Mouse (Mus musculus) hindbrain, embryonic 15.5 days (tissue): ENCODE results near the gene Rasa2. TPM values are rescaled to one million over a fixed set of nuclear protein-coding genes. Genes with fewer than 3 reads are reported as not detected.
"Not testable (repeated sequence)": the region's sequence is repeated elsewhere in the genome, so short reads cannot be mapped to it uniquely, and the experiment has no call there.

ENCODE experiments used
- ATAC-seq: fragments of 200-750 bp; cut with Nextera tagmentation; 2 replicates; pipeline ENCODE4 v1.8.0; 2017; ENCODE audit warnings: low read depth, moderate number of reproducible peaks, moderate TSS enrichment; ENCODE audit not compliant: low FRiP score
- H3K27ac ChIP-seq: fragments of 300-500 bp; sonication (generic); replicated peaks from 2 replicates; pipeline ENCODE4 v1.5.1; 2015; ENCODE audit warnings: mild to moderate bottlenecking, inconsistent platforms
- H3K27me3 ChIP-seq: fragments of 300-500 bp; sonication (generic); 2 replicates; pipeline ENCODE4 v1.6.1; 2015; ENCODE audit warnings: control low read depth, inconsistent platforms
- H3K36me3 ChIP-seq: fragments of 300-500 bp; sonication (generic); 2 replicates; pipeline ENCODE4 v1.6.1; 2015; ENCODE audit warnings: control low read depth, inconsistent platforms
- H3K4me1 ChIP-seq: fragments of 300-500 bp; sonication (generic); replicated peaks from 2 replicates; pipeline ENCODE4 v1.6.1; 2015; ENCODE audit warnings: control low read depth, inconsistent platforms
- H3K4me2 ChIP-seq: fragments of 300-500 bp; sonication (generic); 2 replicates; pipeline ENCODE4 v1.6.1; 2015; ENCODE audit warnings: moderate library complexity, mild to moderate bottlenecking, inconsistent platforms
- H3K4me3 ChIP-seq: fragments of 300-500 bp; sonication (generic); 2 replicates; pipeline ENCODE4 v1.5.1; 2015; ENCODE audit warnings: mild to moderate bottlenecking, inconsistent platforms
- H3K9ac ChIP-seq: fragments of 300-500 bp; sonication (generic); 2 replicates; pipeline ENCODE4 v1.6.1; 2015; ENCODE audit warnings: inconsistent platforms
- H3K9me3 ChIP-seq: fragments of 300-500 bp; sonication (generic); 2 replicates; pipeline ENCODE4 v1.6.1; 2016; ENCODE audit warnings: control low read depth, inconsistent platforms
- WGBS: fragments of 180-500 bp; shearing (Covaris S2); methylation state at CpG from one replicate; pipeline ENCODE4 v1.1.7; 2015; 5-methylcytosine and 5-hydroxymethylcytosine counted together
- polyA plus RNA-seq: library from polyadenylated mRNA; unstranded; fragments of >200 nt; fragmentation: Nextera tagmentation; extraction: Ambion mirVana; gene quantifications from 2 replicates; pipeline ENCODE4 v1.2.1, GENCODE M21; 2015

Gene Rasa2
- polyA plus RNA-seq, 1 experiment from 2014 or later = 16.5 TPM

- Histone ChIP-seq H3K4me2 (no peak overlapping the region), H3K27ac (no peak overlapping the region), H3K4me3 (no peak overlapping the region), H3K36me3 (no peaks in the 10 kb centered on the region), H3K9me3 (no peaks in the 10 kb centered on the region), H3K27me3 (no peaks in the 10 kb centered on the region), H3K4me1 (0 out of 2 replicates have a peak, but pooled peaks cover 7% of the 10 kb centered on the region), H3K9ac (no peak overlapping the region)
- no peak for ATAC-seq
- WGBS = 86% methylated on average over 6 of the region's 6 CpGs
These were observed 96.0 kb downstream of the Rasa2 start for GRCm38 (mm10) chr9:96535431-96535830.

DNA sequence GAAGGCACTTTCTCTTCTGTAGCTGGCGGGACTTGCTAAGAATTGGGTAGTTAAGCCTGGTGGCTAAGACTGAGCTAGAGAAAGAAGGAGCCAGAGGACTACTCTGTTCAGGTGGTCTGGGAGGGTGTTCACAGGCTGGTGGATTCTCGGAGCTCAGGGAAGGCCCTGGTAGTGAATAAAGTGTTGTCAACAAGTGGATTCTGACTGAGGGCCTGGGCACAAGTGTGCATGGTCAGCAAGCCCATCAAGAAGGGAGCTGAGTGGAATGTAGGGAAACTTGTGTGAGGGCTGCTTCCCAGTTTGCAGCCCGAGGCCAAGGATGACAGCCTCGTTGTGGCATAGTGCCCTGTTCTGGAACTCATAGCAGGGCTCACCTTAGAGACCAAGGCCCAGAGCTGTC lies 97.2 kb downstream of the Rasa2 start:
- Histone ChIP-seq H3K27ac (no peak overlapping the region), H3K4me3 (no peak overlapping the region), H3K4me2 (no peak overlapping the region), H3K9ac (no peak overlapping the region), H3K4me1 (0 out of 2 replicates have a peak, but pooled peaks cover 7% of the 10 kb centered on the region), H3K27me3 (no peaks in the 10 kb centered on the region), H3K36me3 (no peaks in the 10 kb centered on the region), H3K9me3 (no peaks in the 10 kb centered on the region)
- WGBS = 90% methylated on average over 4 of the region's 4 CpGs
- ATAC-seq = no peak

GRCm38 (mm10) chr9:96533476-96533875 lies 97.9 kb downstream of the Rasa2 start:
- no peak for ATAC-seq

DNA sequence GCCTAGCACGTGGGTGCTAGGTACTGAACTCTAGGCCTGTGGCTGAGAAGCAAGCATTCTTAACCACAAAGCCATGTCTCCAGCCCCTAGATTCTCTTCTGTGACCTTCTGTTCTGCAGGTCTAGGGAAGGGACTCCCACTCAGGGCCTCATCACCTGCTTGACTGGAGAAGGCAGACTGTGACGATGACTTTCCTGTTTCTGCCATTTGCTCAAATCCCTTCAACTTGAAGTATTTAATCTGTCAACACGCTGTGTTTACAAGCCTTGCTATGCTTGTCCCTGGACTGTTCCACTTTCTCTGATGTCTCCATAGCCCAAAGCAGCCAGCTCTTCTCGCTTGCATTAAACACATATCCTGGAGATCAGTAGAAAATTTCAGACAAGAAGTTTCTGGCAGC lies 98.9 kb downstream of the Rasa2 start:
- Histone ChIP-seq H3K4me1 (0 out of 2 replicates have a peak, but pooled peaks cover 7% of the 10 kb centered on the region), H3K27me3 (no peaks in the 10 kb centered on the region), H3K4me2 (no peak overlapping the region), H3K9ac (no peak overlapping the region), H3K27ac (no peak overlapping the region), H3K36me3 (no peaks in the 10 kb centered on the region), H3K4me3 (no peak overlapping the region), H3K9me3 (no peaks in the 10 kb centered on the region)
- no peak for ATAC-seq
- 87% methylated on average over 4 of the region's 4 CpGs for WGBS

More at GRCm38 (mm10) chr9:96533476-96533875, 97.9 kb downstream of the Rasa2 start:
- WGBS = 75% methylated on average over 6 of the region's 6 CpGs
- no peaks in the 10 kb centered on the region for H3K36me3 ChIP-seq
- 0 out of 2 replicates have a peak, but pooled peaks cover 7% of the 10 kb centered on the region for H3K4me1 ChIP-seq
- H3K27ac ChIP-seq = no peak overlapping the region
- no peak overlapping the region for H3K4me2 ChIP-seq
- H3K27me3 ChIP-seq = no peaks in the 10 kb centered on the region
- H3K9ac ChIP-seq = no peak overlapping the region
- H3K9me3 ChIP-seq = no peaks in the 10 kb centered on the region
- no peak overlapping the region for H3K4me3 ChIP-seq

DNA sequence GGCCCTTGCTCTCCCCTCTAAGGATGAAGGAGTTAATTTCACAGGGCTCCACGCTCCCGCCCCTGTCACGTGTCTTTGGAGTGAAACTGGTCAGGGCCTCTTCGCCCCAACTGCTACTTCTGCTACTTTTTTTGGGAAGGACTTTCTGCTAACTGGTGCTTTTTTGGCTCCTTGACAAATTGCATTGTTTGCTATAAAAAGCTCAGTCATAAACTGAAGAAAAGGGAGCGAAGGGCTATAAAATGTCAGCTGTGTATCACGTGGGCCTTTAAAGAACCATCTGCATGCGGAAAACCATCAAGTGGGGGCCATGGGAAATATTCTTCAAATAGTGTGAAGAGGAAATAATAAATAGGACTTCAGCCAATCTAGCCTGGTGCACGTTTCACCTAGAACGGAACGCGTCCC lies 100.7 kb downstream of the Rasa2 start:
- H3K27me3 ChIP-seq = no peaks in the 10 kb centered on the region
- no peak overlapping the region for H3K9ac ChIP-seq
- H3K9me3 ChIP-seq = no peaks in the 10 kb centered on the region
- WGBS = 45% methylated on average over 11 of the region's 11 CpGs
- no peak overlapping the region for H3K27ac ChIP-seq
- H3K36me3 ChIP-seq = no peaks in the 10 kb centered on the region
- peak overlapping the region; percentile 12; the same call in 1 of the 2 replicates for H3K4me2 ChIP-seq
- no peaks in the 10 kb centered on the region for H3K4me1 ChIP-seq
- no peak overlapping the region for H3K4me3 ChIP-seq
- no peak for ATAC-seq

DNA sequence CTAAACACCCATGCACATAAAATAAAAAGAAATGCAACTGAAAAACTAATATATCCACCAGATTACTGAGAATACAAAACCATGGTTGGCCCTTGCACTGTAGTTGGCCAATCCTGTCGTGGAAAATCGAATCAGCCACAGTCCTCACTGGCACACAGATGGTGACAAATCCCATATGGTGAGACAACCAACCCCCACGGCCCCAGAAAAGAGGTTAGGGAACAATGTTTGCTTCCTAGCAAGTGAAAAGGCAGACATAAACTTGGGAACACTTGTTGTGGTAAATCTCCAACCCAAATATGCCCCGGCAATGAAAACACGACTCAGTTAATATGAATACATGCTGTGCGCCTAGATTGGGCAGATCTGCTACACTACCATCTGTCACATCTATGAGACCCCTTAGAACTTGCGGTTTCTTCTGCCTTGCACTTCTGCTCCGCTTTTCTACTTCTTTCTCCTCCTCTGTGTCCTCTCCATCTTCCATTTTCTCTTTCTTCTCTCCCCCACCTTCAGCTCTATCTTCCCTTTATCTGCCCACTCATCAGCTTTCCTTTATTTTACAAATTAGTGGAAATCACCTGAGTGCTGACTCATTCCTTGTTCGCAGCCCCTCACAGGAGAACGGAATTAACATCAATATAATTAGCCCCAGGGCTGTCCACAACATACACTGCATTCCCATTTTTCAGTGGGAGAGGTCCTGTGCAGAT lies 101.3 kb downstream of the Rasa2 start:
- H3K27me3 ChIP-seq = no peaks in the 10 kb centered on the region
- H3K4me3 ChIP-seq = no peak overlapping the region
- WGBS = 54% methylated on average over 10 of the region's 10 CpGs
- no peak overlapping the region for H3K9ac ChIP-seq
- ATAC-seq = no peak
- peak overlapping the region; percentile 12; the same call in 1 of the 2 replicates for H3K4me2 ChIP-seq
- H3K9me3 ChIP-seq = no peaks in the 10 kb centered on the region
- no peak overlapping the region for H3K27ac ChIP-seq
- H3K36me3 ChIP-seq = no peaks in the 10 kb centered on the region
- peaks cover 4% of the 10 kb centered on the region; the same call in 1 of the 2 replicates for H3K4me1 ChIP-seq

GRCm38 (mm10) chr9:96526011-96526410 lies 105.4 kb downstream of the Rasa2 start:
- H3K27ac ChIP-seq = no peak overlapping the region
- no peak overlapping the region for H3K4me3 ChIP-seq
- no peaks in the 10 kb centered on the region for H3K9me3 ChIP-seq
- H3K4me2 ChIP-seq = no peak overlapping the region
- H3K27me3 ChIP-seq = no peaks in the 10 kb centered on the region
- 91% methylated on average over 4 of the region's 4 CpGs for whole genome bisulfite sequencing
- H3K36me3 ChIP-seq = no peaks in the 10 kb centered on the region
- peaks cover 4% of the 10 kb centered on the region; the same call in 1 of the 2 replicates for H3K4me1 ChIP-seq
- H3K9ac ChIP-seq = no peak overlapping the region
- no peak for ATAC-seq

GRCm38 (mm10) chr9:96524972-96525506 lies 106.4 kb downstream of the Rasa2 start, which contains the start of gene Gm28729:
Gm28729 (minus strand) TSS chr9:96525264.
- Histone ChIP-seq H3K9me3 (no peaks in the 10 kb centered on the region), H3K27me3 (no peaks in the 10 kb centered on the region), H3K4me2 (no peak within 1 kb of the TSS), H3K36me3 (no peaks in the 10 kb centered on the region), H3K9ac (no peak within 1 kb of the TSS), H3K27ac (no peak within 1 kb of the TSS), H3K4me3 (no peak within 1 kb of the TSS), H3K4me1 (peaks cover 4% of the 10 kb centered on the region; the same call in 1 of the 2 replicates)
- WGBS = 55% methylated on average over 12 of the region's 12 CpGs
- no peak for ATAC-seq

GRCm38 (mm10) chr9:96523148-96523547 lies 108.3 kb downstream of the Rasa2 start:
- Histone ChIP-seq H3K27ac (no peak overlapping the region), H3K4me2 (no peak overlapping the region), H3K9ac (no peak overlapping the region), H3K9me3 (no peaks in the 10 kb centered on the region), H3K36me3 (no peaks in the 10 kb centered on the region), H3K27me3 (no peaks in the 10 kb centered on the region), H3K4me3 (no peak overlapping the region), H3K4me1 (peaks cover 4% of the 10 kb centered on the region; the same call in 1 of the 2 replicates)
- 91% methylated on average over 5 of the region's 5 CpGs for WGBS
- no peak for ATAC-seq

DNA sequence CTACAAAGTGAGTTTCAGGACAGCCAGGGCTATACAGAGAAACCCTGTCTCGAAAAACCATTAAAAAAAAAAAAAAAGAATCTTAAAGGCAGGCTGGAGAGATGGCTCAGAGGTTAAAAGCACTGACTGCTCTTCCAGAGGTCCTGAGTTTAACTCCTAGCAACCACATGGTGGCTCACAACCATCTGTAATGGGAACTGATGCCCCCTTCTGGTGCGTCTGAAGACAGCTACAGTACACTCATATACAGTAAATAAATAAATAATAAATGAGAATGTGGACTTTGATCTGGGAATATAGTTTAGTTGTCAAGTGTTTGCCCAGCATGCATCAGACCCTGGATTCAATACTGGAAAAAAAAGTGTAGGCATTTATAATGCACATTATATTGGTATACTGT lies 109.8 kb downstream of the Rasa2 start:
- H3K4me2 ChIP-seq, H3K9me3 ChIP-seq, H3K9ac ChIP-seq, ATAC-seq, H3K36me3 ChIP-seq, H3K27ac ChIP-seq, H3K4me1 ChIP-seq, H3K27me3 ChIP-seq, H3K4me3 ChIP-seq: not testable (repeated sequence)
- 83% methylated on average over 2 of the region's 2 CpGs for WGBS

GRCm38 (mm10) chr9:96517429-96517828 lies 114.0 kb downstream of the Rasa2 start:
- 42% methylated on average over 4 of the region's 4 CpGs for WGBS
- Histone ChIP-seq H3K4me2 (no peak overlapping the region), H3K4me3 (no peak overlapping the region), H3K36me3 (no peaks in the 10 kb centered on the region), H3K4me1 (no peaks in the 10 kb centered on the region), H3K9me3 (no peaks in the 10 kb centered on the region), H3K9ac (no peak overlapping the region), H3K27ac (no peak overlapping the region), H3K27me3 (no peaks in the 10 kb centered on the region)
- no peak for ATAC-seq

GRCm38 (mm10) chr9:96516806-96517205 lies 114.6 kb downstream of the Rasa2 start:
- H3K4me2 ChIP-seq = no peak overlapping the region
- WGBS = 58% methylated on average over 3 of the region's 3 CpGs
- no peak for ATAC-seq
- H3K4me3 ChIP-seq = no peak overlapping the region
- H3K27ac ChIP-seq = no peak overlapping the region
- no peaks in the 10 kb centered on the region for H3K27me3 ChIP-seq
- H3K4me1 ChIP-seq = no peaks in the 10 kb centered on the region
- no peaks in the 10 kb centered on the region for H3K9me3 ChIP-seq
- H3K9ac ChIP-seq = no peak overlapping the region
- H3K36me3 ChIP-seq = no peaks in the 10 kb centered on the region
